Mouse (Mus musculus) granulocyte monocyte progenitor cell, adult 5-6 weeks (primary cell): ENCODE results near the gene Dab2ip. TPM values are rescaled to one million over a fixed set of nuclear protein-coding genes. Genes with fewer than 3 reads are reported as not detected.

Experiments
- ATAC-seq: replicated peaks from 2 replicates; pipeline ENCODE4 v1.8.0; 2016; ENCODE audit warnings: mild to moderate bottlenecking, moderate TSS enrichment, inconsistent platforms; ENCODE audit not compliant: poor library complexity, severe bottlenecking
- total RNA-seq, 2 experiments: library from RNA; stranded (forward) in 1 of 2; stranded (reverse) in 1 of 2; fragments of 200-712, 200-1000 nt in 1 of 2; fragments of >200 nt in 1 of 2; fragmentation: Nextera tagmentation in 1 of 2; gene quantifications; 2 replicates each; pipeline ENCODE4 v1.2.3; 2014 to 2017

Gene Dab2ip
- total RNA-seq, 2 experiments from 2014 or later, result 3.6 to 3.9 TPM

DNA sequence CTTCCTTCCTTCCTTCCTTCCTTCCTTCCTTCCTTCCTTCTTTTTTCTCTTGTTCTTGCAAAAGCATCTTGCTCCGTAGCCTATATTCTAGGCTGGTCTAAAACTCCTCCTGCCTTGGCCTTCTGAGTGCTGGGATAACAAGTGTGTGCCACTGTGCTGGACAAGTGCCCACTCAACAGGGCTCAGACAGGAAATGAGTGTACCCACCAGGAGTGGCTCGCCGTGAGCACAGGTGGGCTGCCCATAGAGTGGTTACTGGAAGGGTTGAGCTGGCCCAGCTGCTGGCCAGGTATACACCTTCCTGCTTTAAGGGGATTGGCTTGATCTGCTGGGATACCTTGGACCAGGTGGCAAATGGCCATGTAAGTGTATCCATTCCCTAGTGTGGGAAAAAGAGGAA, 139.7 kb downstream of the Dab2ip start:
- ATAC-seq, result no peak

DNA sequence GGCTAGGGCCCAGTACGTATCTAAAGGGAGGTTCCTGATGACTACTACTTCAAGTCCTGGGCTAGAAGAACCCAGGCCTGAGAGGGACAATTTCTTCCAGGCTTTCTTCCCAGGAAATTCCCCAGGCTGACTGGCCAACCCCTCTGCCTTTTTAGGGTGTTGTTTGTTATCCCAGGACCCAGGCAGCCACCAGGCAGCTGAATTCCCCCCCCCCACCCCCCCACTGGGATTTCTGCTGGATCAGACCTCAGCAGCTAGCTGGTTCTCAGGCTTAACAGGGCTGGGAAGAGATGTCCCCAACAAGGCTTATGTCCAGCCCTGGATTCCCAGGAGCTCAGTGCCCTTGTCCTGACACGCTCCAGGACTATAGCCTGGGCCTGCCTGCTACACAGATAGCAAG, 142.9 kb downstream of the Dab2ip start:
- no peak for ATAC-seq

DNA sequence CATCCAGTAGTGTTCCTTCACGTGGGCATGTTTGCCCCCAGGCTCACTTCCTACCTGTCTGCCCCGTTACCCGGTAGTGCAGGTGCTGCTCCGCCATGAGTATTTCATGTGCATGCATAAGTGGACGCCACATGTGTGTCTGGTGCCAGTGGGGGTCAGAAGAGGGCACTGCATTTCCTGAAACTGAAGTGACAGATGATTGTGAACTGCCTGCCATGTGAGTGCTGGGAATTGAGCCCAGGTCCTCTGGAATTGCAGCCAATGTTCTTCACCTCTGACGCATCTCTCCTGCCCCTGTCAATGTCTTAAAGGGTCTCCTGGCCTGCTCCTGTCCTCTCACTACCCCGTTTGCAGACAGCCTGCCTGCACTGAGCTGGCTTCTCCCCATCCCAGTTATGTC, 143.9 kb downstream of the Dab2ip start:
- ATAC-seq, result no peak

GRCm38 (mm10) chr2:35702608-35703007, 144.5 kb downstream of the Dab2ip start:
- no peak for ATAC-seq

- no peak for ATAC-seq
Measured at GRCm38 (mm10) chr2:35703241-35703640, 145.2 kb downstream of the Dab2ip start.

DNA sequence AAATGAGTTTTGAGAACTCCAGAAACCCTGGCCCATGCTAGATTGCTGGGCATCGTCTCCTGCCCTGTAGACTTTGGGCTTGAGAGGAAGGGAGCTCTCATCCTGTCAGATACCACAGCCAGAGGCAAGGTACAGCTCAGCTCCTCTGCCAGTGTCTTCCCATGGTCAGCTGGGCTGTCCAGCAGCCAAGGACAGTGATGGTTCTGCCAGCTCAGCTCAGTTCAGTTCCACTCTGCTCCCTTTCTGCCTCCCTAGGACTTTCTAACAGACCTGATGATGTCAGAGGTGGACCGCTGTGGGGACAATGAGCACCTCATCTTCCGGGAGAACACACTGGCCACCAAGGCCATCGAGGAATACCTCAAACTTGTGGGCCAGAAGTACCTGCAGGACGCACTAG, 154.5 kb downstream of the Dab2ip start:
- no peak for ATAC-seq

DNA sequence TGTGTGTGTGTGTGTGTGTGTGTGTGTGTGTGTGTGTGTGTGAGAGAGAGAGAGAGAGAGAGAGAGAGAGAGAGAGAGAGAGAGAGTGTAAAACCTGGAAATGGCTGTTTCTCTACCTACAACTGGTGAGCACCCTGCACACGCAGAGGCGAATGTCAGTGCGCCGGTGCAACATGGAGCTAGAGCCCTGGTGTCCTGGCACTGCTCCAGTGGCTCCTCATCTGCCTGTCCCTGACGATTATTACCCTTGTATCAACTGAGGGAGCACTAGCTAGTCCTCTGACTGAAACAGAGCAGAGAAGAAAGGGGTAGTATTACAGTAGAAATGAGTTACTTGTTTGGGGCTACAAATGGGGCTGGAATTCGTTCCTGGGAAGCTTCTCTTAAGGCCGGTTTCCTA, 155.4 kb downstream of the Dab2ip start:
- no peak for ATAC-seq

- ATAC-seq, result no peak
Measured at GRCm38 (mm10) chr2:35714742-35715167, 156.7 kb downstream of the Dab2ip start.

DNA sequence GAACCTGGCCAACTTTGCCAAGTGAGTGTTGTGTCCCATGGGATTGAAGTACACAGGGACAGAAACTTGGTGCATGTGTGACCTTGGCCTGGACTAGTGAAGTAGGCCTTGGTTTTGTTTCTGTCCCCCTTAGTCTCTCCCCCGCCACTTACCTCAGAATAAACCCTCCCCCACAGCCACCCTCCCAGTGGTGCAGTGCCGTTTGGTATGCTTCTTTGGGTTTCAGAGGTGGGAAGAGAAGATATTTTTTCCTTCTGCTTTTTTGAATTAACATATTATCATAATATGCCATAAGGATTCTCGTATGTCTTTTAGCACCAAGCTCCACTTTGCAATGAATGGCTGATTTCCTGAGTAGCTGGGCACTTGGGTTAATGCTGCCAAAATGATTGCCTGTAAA, 157.4 kb downstream of the Dab2ip start:
- ATAC-seq, result no peak

GRCm38 (mm10) chr2:35716175-35716574, 158.1 kb downstream of the Dab2ip start:
- no peak for ATAC-seq

DNA sequence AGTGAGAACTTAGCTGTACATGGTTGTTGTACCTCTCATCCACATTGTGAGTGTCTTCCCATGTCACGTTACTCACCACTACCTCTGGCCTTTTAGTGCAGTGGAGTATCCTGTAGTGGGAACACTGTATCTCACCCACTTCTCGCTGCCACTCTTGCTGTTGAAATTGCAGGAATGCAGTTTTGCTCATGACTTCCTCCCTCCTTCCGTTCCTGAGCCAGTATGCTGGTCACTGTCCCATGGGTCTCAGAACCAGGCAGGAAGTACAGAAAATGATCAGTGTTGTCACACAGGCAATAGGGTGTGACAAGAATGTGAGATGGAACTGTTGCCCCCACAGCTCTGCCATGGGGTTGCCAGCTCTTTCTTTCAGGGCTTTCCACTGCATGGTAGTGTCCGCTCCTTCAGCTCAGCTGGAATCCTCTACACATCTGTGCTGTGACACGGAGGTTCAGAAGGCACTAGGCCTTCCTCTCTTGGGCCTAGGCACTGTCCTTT, 160.0 kb downstream of the Dab2ip start:
- ATAC-seq, result peak; percentile 44

- no peak for ATAC-seq
Measured at GRCm38 (mm10) chr2:35718662-35719061, 160.6 kb downstream of the Dab2ip start.

GRCm38 (mm10) chr2:35719230-35720005, 161.4 kb downstream of the Dab2ip start:
- ATAC-seq, result no peak

- no peak for ATAC-seq
Measured at GRCm38 (mm10) chr2:35720104-35720503, 162.0 kb downstream of the Dab2ip start.

DNA sequence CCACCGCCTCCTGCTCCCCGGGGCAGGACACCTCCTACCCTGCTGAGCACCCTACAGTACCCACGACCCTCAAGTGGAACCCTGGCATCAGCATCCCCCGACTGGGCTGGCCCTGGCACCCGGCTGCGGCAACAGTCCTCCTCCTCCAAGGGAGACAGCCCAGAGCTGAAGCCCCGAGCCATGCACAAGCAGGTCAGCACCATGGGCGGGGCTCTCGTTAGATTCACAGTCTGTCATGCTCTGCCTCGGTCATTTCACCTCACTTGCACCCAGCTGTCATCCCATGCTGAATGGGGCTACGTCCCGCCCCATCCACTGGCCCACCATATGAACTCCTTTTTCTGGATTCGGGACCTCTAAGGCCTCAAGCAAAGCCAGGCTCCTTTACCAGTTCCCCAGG, 162.5 kb downstream of the Dab2ip start:
- no peak for ATAC-seq

GRCm38 (mm10) chr2:35720956-35721355, 162.9 kb downstream of the Dab2ip start:
- no peak for ATAC-seq

DNA sequence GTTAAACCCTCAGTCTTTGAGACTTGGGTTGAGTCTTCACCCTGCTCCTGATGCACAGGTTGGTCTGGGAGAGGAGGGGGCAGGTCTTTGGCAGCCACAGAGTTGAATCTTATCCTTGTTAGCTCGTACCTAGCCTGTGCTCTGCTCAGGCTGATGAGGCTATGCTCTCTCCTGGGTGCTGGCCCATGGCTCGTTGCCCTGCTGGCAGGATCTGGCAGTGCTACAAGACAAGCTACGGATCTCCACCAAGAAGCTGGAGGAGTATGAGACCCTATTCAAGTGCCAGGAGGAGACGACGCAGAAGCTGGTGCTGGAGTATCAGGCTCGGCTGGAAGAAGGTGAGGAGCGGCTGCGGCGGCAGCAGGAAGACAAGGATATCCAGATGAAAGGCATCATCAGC, 164.8 kb downstream of the Dab2ip start:
- 0 out of 2 replicates have a peak, but pooled peaks have one; percentile 10 for ATAC-seq

GRCm38 (mm10) chr2:35723267-35723666, 165.2 kb downstream of the Dab2ip start:
- ATAC-seq, result peak; percentile 73

DNA sequence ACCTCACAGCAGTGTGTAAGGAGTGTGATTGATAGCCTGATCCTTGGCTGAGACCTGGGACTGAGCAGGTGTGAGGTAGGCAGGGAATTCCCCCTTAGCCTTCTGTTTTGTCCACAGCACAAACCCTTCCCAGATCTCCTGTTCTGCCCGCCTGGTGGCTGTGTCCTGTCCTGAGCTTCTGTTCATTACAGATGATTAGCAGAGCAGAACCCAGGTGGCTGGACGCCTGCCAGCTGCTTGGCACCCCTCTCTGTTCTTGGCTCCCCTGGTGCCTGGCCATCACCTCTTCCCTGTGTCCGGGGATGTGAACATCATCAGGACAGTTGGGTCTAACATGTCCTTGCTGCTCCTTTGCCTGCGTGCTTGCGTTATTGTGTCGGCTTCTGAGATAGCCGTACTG, 165.6 kb downstream of the Dab2ip start:
- no peak for ATAC-seq

DNA sequence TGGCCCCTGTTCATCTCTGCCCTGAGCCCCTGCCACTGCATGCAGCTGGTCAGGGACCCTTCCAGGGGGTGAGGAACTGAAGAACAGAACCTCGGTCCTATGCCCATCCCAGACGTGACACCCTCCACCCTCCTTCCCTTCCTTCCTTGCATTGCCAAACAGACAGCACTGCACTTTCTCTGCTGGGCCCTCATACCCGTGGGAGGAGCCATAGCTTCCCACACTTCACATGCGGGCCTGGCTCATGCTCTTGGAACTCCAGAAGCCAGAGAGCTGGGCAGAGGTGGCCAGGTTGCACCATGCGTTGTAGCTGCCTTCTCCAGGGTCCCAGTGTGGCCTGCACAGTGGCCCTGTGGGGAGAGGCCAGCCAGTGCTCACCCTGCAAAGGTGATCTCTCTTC, 170.6 kb downstream of the Dab2ip start:
- ATAC-seq, result peak; percentile 26

GRCm38 (mm10) chr2:35729077-35730065, 171.3 kb downstream of the Dab2ip start:
- peak; percentile 68 for ATAC-seq
